Mouse (Mus musculus): Measurements from ENCODE around the gene Glis3.

- TF ChIP-seq CTCF (IDR thresholded peaks at IDR 0.05; ENCODE audit: low read depth) (no peak), EP300 (optimal IDR thresholded peaks at IDR 0.05) (no peak)
Measured at GRCm38 (mm10) chr19:28274501-28274900, 405.4 kb downstream of the Glis3 start.

Data from stomach, postnatal 0 days (tissue).